Mouse (Mus musculus): ENCODE data around the gene Acrbp.

Gene Acrbp

DNA sequence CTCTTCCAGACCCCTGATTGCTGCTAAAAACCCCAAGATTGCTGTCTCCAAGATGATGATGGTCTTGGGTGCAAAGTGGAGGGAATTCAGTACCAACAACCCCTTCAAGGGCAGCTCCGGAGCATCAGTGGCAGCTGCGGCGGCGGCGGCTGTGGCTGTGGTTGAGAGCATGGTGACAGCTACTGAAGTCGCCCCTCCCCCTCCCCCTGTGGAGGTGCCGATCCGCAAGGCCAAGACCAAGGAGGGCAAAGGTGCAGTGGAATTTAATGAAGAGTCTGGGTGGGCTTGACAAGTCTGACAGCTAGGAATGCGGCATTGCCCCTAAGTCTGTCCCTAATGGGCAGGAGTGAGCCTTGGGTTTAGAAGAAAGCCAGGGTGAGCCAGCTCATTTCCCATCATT, 52.0 kb downstream of the Acrbp start:
- peak; percentile 42 for DNase-seq

DNA sequence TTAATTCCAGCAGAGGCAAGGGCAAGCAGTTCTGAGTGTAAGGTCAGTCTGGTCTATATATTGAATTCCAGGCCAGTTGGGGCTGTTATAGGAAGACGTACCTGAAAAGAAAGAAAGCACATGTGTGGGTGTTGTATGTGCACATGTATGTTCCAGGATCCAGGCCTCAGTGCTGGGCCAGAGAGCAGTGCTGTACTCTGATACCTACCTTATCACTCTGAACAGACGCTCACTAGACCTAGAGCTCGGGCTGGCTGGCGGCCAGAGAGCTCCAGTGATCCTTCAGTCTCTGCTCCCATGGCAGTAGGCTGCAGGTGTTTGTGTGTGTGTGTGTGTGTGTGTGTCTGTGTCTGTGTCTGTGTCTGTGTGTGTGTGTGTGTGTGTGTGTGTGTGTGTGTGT, 54.7 kb downstream of the Acrbp start:
- DNase-seq, result no peak

DNA sequence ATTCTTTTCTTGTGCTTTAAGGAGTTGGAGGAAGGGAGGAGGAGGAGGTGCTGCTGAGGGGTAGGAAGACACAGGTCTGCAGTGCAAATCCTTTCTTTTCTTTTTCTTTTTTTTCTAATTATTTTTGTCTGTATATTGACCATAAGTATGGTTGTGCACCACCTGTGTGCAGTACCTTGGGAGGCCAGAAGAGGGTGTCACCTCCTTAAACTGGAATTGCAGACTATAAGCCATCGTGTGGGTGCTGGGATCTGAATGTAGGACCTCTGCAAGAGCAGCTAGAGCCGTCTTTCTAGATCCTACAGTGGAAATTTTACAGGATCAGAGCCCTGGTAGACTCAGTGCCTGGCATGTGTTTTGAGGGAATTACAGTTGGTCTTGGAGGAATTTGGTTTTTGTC, 58.2 kb downstream of the Acrbp start:
- DNase-seq, result no peak

DNA sequence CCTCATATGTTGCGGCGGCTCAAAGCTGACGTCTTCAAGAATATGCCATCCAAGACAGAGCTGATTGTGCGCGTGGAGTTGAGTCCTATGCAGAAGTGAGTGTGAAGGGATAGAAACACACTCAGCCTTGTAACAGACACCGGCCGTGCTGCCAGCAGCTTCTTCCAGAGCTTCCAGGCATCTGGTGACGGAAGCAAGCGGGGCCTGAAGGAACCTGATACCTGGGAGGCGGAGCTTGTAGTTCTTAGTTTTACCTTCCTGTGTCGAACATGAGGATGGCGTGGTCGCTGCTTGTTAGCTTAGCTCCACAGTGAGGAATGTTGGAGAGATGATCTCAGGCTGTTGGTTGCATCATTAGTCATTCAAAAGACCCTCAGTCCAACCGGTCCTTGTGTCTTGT, 59.9 kb downstream of the Acrbp start:
- no peak for DNase-seq

DNA sequence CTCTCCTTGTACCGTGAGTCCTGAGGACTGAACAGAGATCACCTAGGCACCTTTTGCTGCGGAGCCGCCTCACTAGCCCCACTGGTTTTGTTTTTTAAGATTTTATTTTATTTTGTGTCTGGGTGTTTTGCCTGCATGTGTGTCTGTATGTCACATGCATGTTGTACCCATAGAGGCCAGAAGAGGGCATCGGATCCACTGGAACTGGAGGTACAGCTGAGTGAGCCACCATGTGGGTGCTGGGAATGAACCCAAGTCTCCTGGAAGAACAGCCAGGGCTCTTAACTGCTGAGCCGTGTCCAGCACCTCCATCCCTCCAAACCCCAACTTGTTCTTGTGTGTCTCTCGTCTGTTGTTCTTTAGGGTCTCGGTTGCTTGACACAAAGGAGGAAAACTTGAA, 61.4 kb downstream of the Acrbp start:
- DNase-seq, result peak; percentile 73

DNA sequence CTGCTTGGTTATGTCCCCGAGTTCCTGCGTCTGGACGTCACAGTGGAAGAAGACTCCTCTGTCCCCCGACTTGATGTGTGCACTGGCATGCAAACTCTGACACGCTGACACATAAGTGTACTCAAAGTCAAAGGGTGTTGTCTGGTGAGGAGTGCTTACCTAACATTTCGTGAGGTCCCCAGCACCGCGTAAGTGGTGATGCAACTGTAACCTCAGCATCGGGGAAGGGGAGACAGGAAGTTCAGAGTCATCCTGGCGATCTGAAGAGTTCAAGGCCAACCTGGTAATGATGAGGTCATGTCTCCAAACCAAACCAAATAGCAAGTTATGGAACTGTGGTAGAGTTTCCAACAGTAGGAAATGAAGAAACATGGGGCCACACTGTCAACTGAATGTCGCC, 63.1 kb downstream of the Acrbp start:
- DNase-seq, result no peak
